Mouse (Mus musculus) natural killer cell, adult 2 months (primary cell): Measurements from ENCODE around the gene Aste1.

Experiments used
- DNase-seq, 2 experiments: peaks; one replicate each; pipeline ENCODE4 v3.0.0; 2022; ENCODE audit warnings: low spot score in 2 of 2

Gene Aste1

DNA sequence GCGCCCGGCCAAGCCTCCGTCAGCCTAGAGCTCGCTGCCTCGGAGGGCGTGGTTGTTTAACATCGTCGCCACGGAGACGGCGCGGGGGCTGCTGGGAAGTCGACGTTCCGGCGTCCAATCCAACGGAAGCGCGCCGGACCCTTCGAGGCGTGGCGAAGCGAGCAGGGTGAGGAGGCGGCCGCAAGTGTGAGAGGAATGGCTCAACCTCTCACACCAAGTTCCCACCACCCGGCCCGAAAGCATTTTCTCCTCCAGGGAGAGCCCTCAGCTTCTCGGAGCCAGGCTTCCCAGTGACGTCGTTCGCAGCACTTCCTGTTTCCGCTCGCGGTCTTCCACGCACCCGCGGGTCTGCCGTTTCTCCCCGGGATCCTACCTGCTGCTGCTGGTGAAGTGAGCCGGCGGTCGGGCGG, at the start of gene Aste1, which contains the start of gene Nek11:
TSS of gene Aste1 (plus strand) at position 175 of the 410 bp plus-strand sequence.
TSS of gene Nek11 (minus strand) at position 307 of the 410 bp plus-strand sequence.
- peak; percentile 88 to 90 for DNase-seq

DNA sequence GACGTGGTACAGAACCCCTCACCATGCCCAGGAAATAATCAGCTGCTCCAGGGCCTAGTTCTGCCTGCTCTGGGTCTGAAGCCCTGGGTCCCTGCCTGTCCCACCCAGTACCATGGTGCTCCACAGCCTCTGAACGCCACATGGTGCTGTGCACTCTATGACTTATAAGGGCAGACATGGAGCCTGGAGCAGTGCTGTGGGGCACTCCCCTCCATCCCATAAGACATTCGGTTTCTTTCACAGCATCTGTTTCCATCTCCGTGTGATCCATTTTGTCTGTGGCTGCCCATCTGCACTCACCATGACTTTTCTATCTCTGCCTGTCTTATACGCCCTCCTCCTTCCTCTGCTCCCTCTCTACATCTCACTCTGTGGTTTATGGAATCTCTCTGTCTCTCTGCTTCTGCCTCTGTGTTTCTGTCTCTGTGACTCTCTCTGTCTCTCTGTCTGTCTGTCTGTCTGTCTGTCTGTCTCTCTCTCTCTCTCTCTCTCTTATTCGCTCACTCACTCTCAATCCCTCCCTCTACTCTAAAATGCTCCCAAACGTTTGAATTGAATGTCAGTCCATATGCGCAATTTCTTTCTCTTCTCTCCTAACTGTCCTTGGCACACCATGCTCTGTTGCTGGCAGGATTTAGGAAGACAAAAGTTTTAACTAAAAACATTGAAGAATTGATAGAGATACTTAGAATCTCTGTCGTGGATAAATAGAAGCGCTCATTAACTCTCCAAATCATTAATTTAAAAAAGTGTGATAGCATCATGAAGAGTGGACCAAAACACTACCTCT, 46.8 kb upstream of the Aste1 start:
- no peak for DNase-seq

DNA sequence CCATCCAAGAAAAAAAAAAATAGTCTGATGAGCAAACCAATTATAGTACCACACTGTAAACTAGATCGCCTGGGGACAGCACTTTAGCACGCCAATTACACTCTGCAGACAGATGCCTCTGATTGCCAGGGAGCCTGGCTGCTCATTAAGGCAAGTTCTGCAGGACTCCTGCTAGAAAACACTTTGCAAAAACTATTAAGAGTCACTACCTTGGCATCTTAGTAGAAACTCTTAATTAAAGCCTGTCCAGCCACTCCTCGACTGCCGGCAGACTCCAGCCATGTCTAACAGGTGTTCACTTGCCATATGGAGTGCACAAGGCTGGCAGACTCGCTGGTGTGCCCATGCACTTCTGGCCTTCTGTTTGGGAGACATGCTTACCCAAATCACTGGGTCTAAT, 46.2 kb upstream of the Aste1 start:
- no peak for DNase-seq

DNA sequence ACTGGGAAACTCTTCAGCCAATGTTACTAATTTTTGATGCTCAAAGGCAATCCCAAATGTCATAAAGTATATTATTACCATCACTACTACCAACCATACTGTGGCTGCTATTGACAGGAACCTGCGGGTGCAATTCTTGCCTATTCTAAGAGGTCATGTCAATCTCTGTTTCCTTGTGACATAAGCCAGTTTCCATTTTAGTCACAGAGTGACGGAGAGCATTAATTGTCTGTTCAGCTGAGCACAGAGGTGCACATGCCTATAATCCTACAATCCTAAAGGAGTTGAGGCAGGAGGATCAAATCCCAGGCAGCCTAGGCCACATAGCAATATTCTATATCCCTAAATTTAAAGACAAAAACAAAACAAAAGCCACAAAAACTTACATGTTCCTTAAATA, 33.0 kb upstream of the Aste1 start:
- DNase-seq, result no peak

DNA sequence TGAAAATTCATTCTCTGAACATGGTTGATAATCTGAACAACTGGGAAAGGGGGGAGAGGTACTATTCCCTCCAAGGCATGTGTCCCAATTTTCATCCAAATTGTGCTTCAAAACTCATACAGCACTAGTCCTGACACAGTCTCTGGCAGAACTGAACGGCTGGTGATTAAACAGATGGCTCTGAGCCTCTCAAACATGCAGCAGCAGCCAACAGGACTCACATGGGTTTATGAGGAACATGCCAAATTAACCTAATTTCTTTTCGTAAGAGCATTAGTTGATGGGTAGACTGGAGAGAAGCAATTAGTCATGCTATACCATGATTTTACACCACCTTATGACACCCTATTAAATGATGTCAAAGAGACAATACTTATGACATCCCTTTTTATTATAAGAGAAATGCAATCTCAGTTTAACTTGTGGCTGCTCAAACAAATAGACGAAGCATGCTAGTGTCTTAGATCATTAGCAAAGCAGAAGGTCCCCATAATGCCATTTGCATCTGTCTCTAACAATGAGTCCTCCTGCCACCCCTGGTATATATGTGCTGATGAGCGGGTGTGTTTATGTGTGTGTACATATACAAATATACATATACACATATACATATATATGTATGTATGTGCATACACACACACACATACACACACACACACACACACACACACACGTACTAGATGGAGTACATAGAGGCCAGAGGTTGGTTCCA, 31.5 kb upstream of the Aste1 start:
- no peak for DNase-seq

DNA sequence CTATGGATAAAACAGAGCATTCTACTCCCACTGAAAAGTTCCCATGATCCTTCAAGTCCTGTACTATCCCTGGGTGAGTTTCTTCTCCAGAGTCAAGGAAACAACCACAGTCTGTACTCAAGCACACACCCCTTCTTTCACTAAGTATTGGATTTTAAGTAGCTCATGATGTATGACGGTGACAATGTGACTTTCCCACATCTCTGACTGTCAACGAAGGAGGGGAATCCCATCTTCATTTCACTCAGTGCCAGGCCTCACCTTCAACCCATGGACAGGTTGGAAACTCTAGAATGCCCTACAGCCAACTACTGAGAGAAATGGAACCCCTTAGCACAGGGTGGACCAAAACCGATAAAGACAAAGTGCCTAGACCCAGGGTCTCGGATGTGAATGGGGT, 29.0 kb upstream of the Aste1 start:
- DNase-seq, result no peak

DNA sequence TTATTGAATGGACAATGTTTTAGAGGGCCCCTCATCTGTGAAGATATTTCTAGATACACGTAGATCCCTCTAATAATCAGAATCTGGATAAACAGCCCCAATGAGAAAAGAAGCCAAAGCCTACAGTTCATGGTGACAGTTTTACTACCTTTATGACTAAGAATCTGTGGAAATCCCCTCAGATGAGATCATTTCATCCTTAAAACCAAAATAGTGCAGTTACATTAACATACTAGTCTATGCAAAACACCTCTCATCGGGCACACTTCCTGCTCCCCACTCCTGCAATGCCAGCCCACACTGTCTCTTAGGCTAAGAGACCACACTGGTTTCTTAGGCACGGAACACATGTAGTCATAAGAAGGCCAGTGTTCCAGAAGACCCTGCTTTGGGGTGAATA, 26.6 kb upstream of the Aste1 start:
- no peak for DNase-seq

DNA sequence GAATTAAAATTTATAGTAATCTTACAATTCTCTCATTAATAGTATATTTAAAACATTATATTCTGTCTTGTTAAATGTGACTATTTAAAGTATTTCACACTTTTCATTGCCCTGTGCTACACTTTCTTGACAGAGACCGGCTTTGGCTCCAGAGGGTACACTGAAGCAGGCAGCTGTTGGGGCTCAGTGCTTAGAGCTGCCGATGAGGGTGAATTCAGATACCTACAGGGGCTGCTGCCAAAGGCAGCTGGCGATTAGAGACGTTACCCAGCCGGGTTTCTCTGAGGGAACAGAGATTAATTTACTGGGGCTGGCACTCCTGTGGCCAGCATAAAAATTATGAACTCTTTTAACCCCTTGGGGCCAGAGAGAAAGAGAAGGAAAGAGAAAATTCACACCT, 20.8 kb upstream of the Aste1 start:
- DNase-seq, result no peak

DNA sequence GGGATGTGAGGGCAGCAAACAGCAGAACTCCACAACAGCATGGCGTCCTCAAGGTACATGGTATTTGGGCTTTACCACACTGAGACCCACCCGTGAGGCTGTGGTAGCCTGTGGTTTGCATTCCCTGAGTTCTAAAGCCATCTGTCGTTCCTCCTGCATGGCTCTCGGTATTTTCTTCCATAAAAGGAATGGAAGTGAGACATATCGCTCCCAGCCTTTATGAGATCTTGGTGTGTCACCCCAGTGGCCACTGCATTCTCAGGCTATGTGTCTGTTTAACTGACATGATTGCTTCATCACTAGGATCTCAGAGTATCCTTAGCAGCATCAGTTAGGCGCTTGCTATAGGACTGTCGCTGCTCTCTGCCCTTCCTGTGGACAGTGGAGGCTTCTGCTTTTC, 18.8 kb upstream of the Aste1 start:
- DNase-seq, result no peak

DNA sequence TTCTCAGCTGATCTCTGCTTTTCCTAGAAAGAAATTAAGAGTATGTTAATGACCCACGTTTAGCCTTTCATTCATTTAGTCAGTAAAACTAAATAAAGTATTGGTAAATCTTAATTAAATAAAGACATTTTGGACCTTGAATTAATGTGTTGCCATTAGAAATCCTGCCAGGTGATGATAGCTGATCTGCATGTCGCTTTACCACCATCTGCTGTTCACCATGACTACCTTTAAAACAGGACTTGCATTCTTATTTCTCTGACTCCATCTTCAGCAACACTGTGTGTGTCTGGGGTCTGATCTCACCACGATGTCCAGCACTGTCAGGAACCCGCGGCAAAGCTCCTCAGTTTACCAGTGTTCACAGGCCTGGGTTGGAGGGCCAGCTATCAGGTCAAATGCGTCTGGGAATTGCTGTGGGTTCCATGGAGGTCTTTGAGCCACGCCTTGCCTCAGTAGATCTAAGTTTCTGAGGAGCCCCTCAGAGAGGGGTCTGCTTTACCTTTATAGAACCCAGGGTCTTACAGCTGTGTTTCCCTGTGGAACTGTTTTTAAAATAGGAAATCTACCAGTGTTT, 18.1 kb upstream of the Aste1 start:
- DNase-seq, result no peak

DNA sequence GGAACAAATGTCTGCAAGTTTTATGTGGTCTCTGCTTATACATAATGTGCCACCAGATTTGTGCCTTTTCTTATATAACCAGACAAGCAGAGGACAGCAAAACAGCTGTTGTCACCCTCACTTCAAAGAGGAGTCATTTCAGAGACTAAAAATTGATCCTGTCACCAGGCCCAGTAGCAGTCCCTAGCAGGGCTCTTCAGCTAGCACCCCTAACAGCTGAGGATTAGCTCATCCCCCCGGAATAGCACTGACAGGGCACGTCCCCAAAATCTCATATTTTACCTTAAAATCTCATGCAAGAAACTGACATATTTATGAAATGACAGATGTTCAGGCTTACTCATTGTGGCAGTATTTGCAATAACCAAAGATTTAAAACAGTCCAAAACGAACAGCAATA, 17.6 kb upstream of the Aste1 start:
- DNase-seq, result no peak

DNA sequence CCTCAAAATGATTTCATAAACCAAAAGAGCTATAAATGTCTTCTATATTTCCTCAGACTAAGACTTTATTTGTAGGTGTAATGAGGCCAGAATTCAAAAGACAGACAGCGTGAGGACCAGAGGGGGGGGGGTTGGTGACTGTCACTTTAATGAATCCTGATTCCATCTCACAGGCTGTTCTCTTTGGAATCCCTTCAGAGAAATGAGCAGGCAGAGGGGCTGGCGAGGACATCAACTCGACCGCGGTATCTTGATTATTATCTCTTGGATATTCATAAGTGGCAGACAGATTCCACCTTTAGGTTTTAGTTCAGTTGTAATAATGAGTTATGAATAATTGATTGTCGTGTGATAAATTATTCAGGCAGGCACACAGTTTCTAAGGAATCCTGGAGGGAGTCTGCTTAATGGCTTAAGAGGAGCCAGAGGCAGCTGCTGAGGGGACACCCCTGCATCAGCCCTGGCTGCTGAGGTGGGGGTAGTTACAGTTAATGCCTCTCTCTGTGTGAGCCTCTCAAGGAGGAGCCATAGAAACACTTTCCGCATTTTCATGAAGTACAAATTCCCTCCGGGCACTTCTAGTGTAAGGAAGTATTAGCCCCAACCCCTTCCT, 15.6 kb upstream of the Aste1 start:
- DNase-seq, result no peak

DNA sequence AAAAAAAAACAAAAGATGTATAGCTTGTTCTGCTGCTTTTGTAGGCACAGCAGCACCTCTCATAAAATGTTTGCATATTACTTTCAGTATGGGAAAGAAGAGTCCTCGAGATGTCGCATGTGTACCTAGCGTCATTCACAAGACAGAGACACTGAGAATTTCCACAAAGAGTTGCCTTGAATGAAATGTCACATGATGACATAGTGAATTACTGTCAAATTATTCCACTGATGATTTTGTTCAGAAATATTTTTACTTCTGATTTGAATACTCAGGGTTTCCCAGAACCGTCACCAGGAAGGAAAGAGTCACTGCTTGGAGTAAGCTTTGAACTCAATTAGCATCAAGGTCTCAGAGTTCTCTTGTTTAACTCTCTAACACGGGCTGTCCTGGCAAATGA, 7.8 kb upstream of the Aste1 start:
- no peak for DNase-seq

DNA sequence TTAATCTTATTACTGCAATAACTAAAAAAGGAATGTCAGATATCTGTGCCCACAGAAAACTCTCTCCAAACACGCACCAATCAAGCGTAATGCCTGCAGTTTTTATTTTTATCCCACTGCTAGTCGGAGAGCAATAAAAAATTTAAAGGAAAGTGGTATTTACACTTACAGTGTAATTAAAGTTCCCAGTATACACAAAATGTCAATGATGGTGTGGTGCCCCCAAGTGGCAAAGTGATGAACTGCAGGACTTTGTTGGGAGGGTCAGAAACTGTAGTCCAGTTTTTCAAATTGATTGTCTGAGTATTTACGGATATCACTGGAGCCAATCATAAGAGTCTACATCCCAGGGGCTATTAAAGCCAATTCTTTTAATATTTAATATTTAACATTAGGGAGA, 5.9 kb upstream of the Aste1 start:
- peak; percentile 48 to 64 for DNase-seq

DNA sequence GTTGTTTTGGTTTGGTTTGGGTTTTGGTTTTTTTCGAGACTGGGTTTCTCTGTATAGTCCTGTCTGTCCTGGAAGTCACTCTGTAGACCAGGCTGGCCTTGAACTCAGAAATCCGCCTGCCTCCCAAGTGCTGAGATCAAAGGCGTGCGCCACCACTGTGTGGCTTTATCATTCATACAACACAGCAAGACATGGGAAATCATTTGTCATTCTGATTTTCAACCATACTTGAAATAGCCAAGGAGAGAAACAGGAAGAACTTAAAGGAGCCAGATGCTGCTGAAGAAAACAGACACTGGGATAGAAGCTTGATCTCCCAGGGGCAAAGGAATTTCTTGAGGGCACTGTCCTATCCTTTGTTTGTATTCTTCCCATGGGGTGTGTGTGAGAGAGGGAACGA, 4.6 kb upstream of the Aste1 start:
- no peak for DNase-seq

DNA sequence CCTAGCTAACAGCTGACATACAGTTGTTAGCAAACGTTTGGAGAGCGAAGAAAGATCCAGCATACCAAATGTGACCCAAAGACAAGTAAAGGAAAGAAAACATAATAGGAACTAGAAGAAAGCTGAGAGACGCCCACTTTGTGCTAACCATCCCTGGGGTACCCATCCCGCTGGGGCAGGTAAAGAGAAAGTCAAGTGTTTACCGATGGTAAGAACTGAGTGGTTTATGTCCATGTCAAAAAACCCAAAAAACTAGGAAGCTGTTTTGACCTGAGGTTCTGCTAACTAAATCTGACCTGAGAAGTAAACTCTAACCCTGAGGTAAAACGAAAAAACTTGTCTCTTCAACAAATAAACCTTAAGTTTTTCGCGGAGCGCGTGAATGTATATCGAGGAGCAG, 472 bp upstream of the Aste1 start:
- no peak for DNase-seq

DNA sequence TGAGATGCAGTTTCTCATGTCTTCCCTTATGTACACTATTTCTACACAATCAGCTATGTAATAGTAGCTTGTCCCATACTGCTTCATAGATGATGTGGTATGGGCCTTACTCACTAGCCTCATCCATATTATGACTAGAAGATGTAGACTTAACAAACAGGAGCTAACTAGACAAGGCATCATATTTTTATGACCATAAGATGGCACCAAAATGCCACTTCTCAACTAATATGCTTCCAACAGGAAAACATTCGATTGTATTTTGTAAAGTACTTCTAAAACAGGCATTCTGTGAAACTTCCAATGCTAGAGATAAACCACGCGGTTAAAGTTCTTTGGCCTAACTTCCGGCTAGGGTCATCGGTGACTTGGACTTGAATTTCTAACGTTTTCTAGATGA, 13.4 kb downstream of the Aste1 start:
- DNase-seq, result no peak

DNA sequence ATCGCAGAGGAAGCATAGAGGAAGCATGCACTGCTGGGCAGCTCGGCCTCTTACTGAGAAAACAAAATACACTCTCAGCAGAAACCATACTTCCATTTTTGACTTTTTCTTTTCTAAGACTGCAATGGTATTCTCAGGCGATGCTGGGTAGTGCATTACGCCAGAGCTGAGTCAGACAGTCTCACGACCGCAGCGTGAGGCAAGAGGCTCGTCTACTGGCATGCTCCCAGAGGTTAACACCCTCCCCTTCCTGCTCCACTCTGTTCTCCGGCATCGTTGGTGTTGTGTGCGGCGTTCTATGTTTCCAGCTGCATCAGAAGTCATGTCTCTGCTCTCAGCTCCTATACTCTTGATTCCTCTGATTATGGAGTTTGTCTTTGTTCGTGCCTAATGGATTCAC, 63.8 kb downstream of the Aste1 start:
- DNase-seq, result no peak

DNA sequence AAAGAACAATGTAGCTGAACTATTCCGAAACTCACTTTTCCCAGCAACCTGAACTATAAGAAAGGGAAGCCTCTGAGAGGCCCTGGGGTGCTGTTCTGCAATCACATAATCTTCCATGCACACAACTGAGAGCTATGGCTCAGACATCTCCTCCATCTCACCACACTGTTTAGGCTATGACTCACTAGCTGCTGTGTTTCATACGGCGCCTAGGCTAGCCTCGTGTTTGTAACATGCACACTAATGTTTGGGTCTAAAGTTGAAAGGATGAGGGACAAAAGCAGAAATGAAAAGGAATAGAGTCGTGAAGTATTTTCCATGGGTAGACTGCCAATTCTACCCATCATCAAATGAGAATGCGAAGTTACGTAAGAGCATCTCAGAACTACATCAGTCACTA, 66.3 kb downstream of the Aste1 start:
- no peak for DNase-seq
